Mouse (Mus musculus) layer of hippocampus, adult 2 months (tissue): ENCODE measurements around the gene Brcc3. TPM values are rescaled to one million over a fixed set of nuclear protein-coding genes. Genes with fewer than 3 reads are reported as not detected.

Source experiments
- DNase-seq, 2 experiments: peaks; one replicate each; pipeline ENCODE4 v3.0.0; 2022; ENCODE audit warnings: low spot score in 2 of 2
- H3K27ac ChIP-seq: fragments of 200-600 bp; 2 replicates; pipeline ENCODE4 v1.8.1; 2022
- H3K4me3 ChIP-seq: fragments of 200-600 bp; 2 replicates; pipeline ENCODE4 v1.8.1; 2022; ENCODE audit warnings: mild to moderate bottlenecking
- CTCF ChIP-seq: fragments of 200-600 bp; conservative IDR thresholded peaks from 2 replicates; pipeline ENCODE4 v1.8.1; 2022; ENCODE audit warnings: antibody characterized with exemption, mild to moderate bottlenecking, moderate library complexity
- long read RNA-seq, 2 experiments: library from polyadenylated mRNA; stranded (forward); transcript quantifications; one replicate each; pipeline ENCODE4 v2.0.0; 2021; ENCODE audit warnings: borderline mapping rate in 2 of 2
- total RNA-seq, 2 experiments: library from RNA; stranded (reverse); gene quantifications; 2 replicates each; pipeline ENCODE4 v1.2.3; 2021

Gene Brcc3
- total RNA-seq, result 10 to 100 TPM; 33.7 to 37.9 TPM
- long read RNA-seq, experiment 1, partial matches to known transcripts, result 0 of 1 reads
- long read RNA-seq, experiment 1, other reads (novel, unspliced or antisense), result 1 of 1 reads
- long read RNA-seq, experiment 2, partial matches to known transcripts, result 0 of 2 reads
- long read RNA-seq, experiment 2, other reads (novel, unspliced or antisense), result 2 of 2 reads

DNA sequence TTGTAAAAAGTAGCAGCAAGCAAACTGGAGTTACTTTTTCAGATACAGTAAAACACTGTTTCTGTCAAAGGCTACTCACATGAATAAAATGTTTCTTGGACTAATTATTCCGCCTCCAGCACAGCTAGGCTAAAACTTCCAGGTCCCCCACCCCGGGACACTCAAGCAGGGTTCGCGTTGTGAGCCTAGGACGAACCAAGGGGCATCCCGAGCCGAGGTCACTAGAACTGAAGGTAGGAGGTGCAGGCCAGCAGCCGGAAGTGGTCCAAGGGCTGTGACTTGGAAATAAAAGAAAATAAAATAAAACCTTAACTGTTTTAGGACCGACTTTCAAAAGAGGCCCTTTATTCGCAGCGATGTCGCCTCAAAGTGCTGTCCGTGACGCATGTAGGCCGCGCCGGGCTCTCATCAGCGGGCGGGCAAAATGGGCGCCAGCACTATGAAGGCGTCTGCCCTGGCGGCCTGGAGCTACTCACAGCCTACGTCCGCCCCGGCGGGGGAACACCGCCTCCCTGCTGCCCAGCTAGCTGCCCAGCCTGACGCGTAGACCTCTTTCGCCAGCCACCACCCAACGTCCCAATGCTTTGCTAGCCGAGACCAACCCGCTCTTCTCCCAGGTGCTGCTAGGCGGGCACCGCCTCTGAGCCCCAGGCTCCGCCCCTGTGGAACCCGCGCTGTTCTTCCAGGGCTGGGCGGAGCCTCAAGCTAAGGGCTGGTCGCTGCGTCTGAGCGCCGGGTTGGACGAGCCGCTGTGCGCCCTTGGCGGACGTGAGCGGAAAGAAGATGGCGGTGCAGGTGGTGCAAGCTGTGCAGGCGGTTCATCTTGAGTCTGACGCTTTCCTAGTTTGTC, at the start of gene Brcc3, which contains the start of the genes Cmc4 and Mtcp1:
Brcc3 (plus strand) TSS at position 693 of the 850 bp plus-strand sequence.
Cmc4 (minus strand) TSS at position 649 of the 850 bp plus-strand sequence.
Mtcp1 (minus strand) TSS at position 653 of the 850 bp plus-strand sequence.
- no peak; the same call in 1 of the 2 replicates for TF ChIP-seq CTCF
- Histone ChIP-seq H3K4me3 (peak within 1 kb of the TSS; percentile 71), H3K27ac (peak within 1 kb of the TSS; percentile 88)
- DNase-seq, result peak; percentile 77 to 87

DNA sequence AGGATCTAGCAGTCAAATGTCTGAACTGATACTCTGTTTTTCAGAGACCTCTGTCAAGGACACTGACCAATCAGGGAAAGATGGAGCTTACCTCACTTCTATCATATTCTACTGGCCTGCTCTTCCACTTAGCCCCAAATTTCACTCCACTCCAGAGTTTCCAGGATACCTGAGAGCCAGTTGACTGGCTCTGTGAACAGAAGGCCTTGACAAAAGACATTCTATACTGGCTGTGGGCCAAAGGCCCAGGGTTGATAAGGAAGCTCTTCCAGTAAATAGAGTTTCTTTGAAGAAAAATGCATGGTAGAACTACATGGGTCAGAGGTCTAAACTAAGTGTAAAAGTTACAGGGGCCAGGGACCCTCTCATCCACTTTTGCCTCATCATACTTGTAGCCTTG, 46.2 kb upstream of the Brcc3 start:
- DNase-seq, result no peak
- Histone ChIP-seq H3K4me3 (no peak overlapping the region), H3K27ac (no peak overlapping the region)
- no peak for TF ChIP-seq CTCF

DNA sequence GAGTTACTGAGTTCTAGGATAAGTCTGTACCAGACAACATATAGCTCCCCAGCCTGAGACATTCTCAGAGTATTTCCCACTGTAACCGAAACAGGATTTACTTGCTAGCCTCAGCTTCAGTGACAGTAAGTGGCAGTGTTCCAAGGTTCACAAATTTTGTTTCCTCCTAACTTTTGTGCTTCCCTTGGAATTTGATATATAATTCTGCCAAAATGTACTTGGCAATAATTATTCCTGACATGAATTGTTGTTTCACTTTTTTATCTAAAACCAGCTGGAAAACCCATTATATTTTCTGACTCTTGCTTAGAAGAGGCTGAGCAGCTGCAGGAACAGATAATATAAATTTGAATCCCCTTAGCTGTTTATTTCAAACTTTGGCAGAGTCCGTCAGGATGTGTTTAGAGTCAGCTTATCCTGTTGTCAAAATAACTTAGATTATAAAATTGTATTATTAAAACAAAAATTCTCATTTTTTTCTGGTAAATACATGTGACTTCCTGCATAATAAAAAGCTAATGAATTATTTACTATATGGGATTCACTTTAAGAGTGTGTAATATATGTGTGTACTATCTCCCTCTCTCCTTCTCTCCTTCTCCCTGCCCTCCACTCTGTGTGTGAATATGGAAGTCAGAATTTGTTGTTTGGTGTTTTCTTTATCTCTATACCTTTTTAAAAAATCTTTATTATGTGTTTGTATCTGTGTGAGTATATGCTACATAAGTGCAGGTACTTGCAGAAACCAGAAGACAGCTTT, 43.6 kb upstream of the Brcc3 start:
- Histone ChIP-seq H3K27ac (no peak overlapping the region), H3K4me3 (no peak overlapping the region)
- no peak for DNase-seq
- no peak for TF ChIP-seq CTCF

DNA sequence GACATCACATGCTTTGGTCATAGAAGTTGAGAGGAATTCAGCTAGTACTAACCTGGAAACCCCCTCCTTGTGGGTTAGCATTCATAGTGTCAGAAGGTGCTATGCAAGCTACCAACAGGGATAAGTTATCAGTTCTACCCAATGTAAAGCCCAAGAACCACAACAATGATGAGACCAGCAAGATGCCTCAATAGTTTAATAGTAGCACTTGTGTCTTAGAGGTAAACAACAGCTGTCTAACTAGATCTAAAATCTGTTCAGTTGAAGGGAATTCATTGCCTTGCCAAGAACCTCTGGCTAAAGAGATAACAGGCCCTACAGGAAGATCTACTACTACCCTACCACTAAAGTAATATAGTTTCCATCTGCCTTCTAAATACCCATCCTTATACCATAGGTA, 39.6 kb upstream of the Brcc3 start:
- DNase-seq, result no peak
- TF ChIP-seq CTCF, result no peak
- Histone ChIP-seq H3K27ac (no peak overlapping the region), H3K4me3 (no peak overlapping the region)

DNA sequence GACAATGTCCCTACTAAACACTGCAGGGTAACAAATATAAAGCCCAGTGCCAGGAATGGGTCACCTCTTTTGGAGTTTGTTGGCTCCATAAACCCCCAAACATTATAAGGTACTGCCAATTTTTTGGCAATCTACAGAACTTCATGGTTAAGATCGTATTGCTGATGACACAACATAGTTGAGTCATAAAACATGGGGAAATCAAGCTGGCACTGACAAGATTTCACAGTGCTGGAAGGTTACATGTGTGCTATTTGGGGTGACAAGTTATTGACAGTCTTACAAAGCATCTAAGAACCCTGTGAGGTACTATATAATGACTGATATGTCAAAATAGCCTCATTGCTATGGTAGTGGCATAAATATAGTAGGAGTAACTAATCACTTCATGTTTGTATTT, 35.3 kb upstream of the Brcc3 start:
- Histone ChIP-seq H3K27ac (no peak overlapping the region), H3K4me3 (no peak overlapping the region)
- no peak for DNase-seq
- no peak for TF ChIP-seq CTCF

DNA sequence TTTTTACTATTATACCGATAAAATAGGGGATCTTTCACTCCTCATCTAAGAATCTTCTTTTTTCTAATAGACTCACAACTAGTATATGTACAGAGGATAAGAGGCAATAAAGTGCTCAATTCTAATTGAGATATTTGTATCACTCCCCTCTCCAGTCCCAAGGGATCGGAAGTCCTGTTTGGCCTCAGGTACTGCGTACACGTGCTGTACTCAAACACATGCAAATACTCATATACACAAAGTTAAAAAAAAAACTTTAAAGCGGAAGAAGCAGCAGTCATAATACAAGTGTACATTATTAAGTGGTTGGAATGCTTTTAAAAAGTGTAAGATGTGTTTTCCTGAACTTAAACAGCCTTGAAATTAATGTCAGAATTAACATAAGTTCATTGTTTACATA, 34.7 kb upstream of the Brcc3 start:
- no peak for DNase-seq
- Histone ChIP-seq H3K27ac (peak overlapping the region; percentile 92), H3K4me3 (peak overlapping the region; percentile 74)
- TF ChIP-seq CTCF, result no peak

DNA sequence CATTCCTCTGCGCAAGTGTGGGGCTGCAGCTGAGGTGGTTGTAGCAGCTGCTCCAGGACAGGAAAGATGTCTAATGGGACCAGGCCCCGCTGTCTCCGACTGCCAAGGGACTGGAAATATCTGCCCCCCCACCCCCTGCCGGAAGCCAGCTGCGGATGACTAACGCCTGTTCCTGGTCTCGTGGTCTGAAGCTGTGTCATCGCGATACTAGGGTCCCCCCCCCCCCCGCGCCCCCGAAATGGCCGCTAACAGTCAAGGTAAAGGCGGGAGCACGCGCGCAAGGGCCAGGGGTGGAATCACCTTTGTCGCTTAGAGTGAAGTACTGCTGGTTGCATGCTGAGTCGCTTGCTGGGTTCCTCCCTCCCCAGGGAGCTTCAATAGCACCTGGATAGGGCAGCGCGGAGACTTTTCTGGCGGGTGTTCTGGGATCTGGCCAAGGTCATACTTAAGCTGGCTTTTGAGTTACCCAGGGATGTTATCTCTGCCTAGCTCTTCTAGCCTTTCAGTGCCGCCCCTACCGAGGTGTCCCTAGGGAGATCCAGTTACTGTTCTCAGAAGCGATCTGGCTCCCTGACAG, 34.1 kb upstream of the Brcc3 start, which contains the start of the genes Fundc2 and F8:
Fundc2 (plus strand) TSS at position 205 of the 577 bp plus-strand sequence.
F8 (minus strand) TSS at position 421 of the 577 bp plus-strand sequence.
- peak; percentile 32 to 70 for DNase-seq

DNA sequence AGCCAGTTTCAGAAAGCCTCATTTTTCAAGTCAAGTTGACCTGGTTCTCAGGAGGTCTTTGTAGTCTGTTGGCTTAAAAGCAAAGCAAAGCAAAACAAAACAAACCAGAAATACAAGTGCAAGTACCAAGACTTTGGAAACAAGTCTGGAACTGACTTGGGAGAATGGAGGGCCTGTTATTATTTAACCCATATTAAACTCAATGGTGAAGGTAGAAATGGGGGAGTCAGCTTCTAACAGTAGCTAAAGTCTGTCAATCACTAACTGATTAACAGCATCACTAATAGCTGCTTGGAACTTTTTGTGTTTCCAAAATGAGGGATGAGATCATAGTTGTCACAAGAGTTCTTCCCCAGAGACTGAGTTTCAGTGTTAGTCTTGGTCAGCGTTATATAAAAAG, 17.0 kb upstream of the Brcc3 start:
- no peak for DNase-seq
- TF ChIP-seq CTCF, result no peak
- no peak overlapping the region for H3K27ac ChIP-seq
- H3K4me3 ChIP-seq, result no peak overlapping the region

More for the DNA sequence above, 34.1 kb upstream of the Brcc3 start, which contains the start of the genes Fundc2 and F8:
- H3K27ac ChIP-seq, result peak within 1 kb of the TSS; percentile 92
- TF ChIP-seq CTCF, result no peak
- peak within 1 kb of the TSS; percentile 74 for H3K4me3 ChIP-seq

DNA sequence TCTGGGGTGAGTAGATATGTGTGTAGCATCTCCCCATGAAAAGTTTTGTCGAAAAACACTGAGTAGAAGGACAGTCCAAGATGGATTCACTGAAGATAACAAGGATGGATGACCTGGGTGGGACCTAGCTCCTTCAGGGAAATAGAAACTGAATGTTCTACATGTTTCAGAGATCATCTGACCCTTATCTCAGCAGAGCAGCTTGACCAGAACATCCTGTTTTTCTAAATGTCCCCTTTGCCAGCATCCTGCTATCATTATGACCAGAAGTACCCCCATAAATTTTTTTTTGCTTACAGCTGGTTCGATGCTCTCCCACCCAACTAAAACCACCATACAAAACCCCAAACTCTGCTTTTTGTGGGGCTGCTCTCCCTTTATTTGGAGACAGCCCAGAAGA, 13.8 kb upstream of the Brcc3 start:
- no peak for DNase-seq
- Histone ChIP-seq H3K4me3 (no peak overlapping the region), H3K27ac (no peak overlapping the region)
- TF ChIP-seq CTCF, result no peak

DNA sequence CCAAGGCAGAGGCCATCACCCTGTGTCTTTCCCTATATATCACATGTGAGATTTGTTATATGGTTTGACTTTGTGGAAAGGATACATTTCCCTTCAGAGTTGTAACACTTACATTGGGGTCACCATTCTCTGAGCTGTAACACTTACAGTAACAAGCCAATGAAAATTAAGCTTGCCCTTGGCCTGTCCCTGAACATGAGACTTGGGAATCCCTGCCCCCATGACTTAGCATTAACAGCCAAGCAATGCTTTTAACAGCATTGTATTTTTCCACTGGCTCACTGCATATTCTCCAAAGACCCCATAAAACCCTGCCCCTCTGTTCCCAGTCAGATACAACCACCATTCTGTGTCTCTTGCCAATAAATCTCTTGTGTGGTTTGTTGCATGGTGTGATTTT, 13.1 kb upstream of the Brcc3 start:
- no peak overlapping the region for H3K4me3 ChIP-seq
- no peak overlapping the region for H3K27ac ChIP-seq
- no peak for TF ChIP-seq CTCF
- DNase-seq, result no peak

DNA sequence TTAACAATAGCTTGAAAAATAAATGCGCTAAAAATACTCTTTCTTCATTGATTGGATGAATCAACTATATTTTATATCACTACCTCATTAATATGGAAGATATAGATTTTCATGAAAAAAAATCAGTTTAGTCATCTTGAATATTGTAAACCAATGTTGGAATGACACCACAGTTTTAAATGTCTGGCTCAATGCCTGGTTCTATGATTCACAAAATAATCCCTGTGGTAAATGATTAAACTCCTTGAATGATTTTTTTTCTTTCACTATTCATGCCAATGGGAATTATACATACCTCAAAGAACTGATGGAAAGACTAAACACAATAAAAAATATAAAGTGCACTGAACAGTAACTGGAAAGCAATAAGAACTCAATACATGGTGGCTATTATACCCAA, 6.7 kb upstream of the Brcc3 start:
- no peak for TF ChIP-seq CTCF
- no peak for DNase-seq
- Histone ChIP-seq H3K27ac (no peak overlapping the region), H3K4me3 (no peak overlapping the region)

DNA sequence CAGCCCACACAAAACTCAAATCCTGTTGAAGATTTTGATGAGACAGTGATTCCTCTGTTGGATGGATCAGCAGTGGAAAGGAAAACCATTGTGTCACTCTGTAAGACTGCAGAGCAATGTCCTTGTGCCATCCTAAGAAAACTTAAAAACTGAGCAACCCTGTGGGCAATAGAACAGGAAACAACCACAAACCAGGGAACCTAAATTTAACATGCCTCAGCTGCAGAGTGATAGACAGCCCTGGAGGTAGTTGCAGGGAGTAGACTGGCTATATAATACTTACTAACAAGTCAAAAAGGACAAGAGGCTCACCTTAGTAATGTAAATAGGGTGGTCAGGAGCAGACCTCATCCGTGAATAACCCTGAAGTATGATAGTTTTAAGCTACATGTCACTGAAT, 38.2 kb downstream of the Brcc3 start:
- TF ChIP-seq CTCF, result no peak
- no peak for DNase-seq
- no peak overlapping the region for H3K4me3 ChIP-seq
- no peak overlapping the region for H3K27ac ChIP-seq

DNA sequence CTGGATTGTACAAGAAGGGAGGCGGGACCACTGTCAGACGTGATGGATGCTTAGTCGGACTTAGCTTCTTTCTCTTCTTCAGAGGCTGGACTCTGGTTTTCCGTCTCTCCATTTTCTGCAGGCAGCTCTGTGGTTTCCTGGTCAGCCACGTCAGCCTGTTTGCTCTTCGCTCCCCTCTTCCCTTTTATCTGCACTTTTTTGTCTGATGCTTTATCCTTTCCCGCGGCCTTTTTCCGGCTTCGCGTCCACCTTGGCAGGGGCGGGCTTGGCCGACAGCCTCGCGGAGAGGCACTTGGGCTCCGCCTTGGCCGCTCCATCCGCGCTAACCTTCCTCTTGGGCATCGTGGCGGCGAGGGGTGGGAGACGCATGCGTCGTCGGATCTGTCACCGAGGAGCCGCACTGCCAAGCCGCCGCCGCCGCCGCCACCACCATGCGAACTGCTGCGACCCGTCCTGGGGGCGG, 58.8 kb downstream of the Brcc3 start:
- peak; percentile 39 to 51 for DNase-seq
- H3K27ac ChIP-seq, result peak overlapping the region; percentile 72; the same call in 1 of the 2 replicates
- H3K4me3 ChIP-seq, result peak overlapping the region; percentile 55
